Mouse (Mus musculus) myocyte (in vitro differentiated cells): Measurements from ENCODE around the gene Ddias. TPM values are rescaled to one million over a fixed set of nuclear protein-coding genes. Genes with fewer than 3 reads are reported as not detected.

Experiments
- H3K27me3 ChIP-seq: one replicate; pipeline ENCODE4 v1.6.1; 2011; ENCODE audit not compliant: control insufficient read depth, insufficient read depth, insufficient read length
- H3K36me3 ChIP-seq: one replicate; pipeline ENCODE4 v1.6.1; 2011; ENCODE audit not compliant: control insufficient read depth, insufficient read depth
- H3K4me2 ChIP-seq: one replicate; pipeline ENCODE4 v1.6.1; 2011; ENCODE audit warnings: low read depth, control low read depth
- H3K4me3 ChIP-seq: one replicate; pipeline ENCODE4 v1.5.1; 2011; ENCODE audit warnings: mild to moderate bottlenecking, control low read depth, moderate library complexity
- H3K79me2 ChIP-seq: one replicate; pipeline ENCODE4 v1.6.1; 2011; ENCODE audit not compliant: control insufficient read depth, insufficient read depth
- H3ac ChIP-seq: one replicate; pipeline ENCODE4 v1.6.1; 2011; ENCODE audit not compliant: control insufficient read depth, insufficient read length
- CEBPB ChIP-seq: IDR thresholded peaks from 2 replicates; pipeline ENCODE4 v1.6.1; 2011; ENCODE audit warnings: mild to moderate bottlenecking, moderate library complexity; ENCODE audit not compliant: poor library complexity, insufficient read depth, severe bottlenecking
- E2F4 ChIP-seq: IDR thresholded peaks from one replicate; pipeline ENCODE4 v1.6.1; 2011; ENCODE audit warnings: mild to moderate bottlenecking, control low read depth, moderate library complexity; ENCODE audit not compliant: insufficient read depth
- MAX ChIP-seq: IDR thresholded peaks from one replicate; pipeline ENCODE4 v1.6.1; 2011; ENCODE audit warnings: low read depth, mild to moderate bottlenecking, control low read depth
- MYOD1 ChIP-seq, 3 experiments: IDR thresholded peaks; one replicate each; pipeline ENCODE4 v1.6.1; 2011; ENCODE audit warnings: control low read depth in 2 of 3, low read depth in 2 of 3, mild to moderate bottlenecking in 2 of 3, moderate library complexity in 1 of 3; ENCODE audit not compliant: insufficient read length in 2 of 3, control insufficient read depth in 1 of 3
- MYOG ChIP-seq, 3 experiments: IDR thresholded peaks; one replicate each; pipeline ENCODE4 v1.6.1; 2011; ENCODE audit warnings: control low read depth in 2 of 3, low read depth in 2 of 3, mild to moderate bottlenecking in 2 of 3; ENCODE audit not compliant: insufficient read length in 2 of 3, control insufficient read depth in 1 of 3, insufficient read depth in 1 of 3
- POLR2A ChIP-seq: IDR thresholded peaks from one replicate; pipeline ENCODE4 v1.6.1; 2011; ENCODE audit warnings: low read depth, mild to moderate bottlenecking, control low read depth, moderate library complexity; ENCODE audit not compliant: insufficient read length
- POLR2AphosphoS2 ChIP-seq: IDR thresholded peaks from one replicate; pipeline ENCODE4 v1.6.1; 2011; ENCODE audit warnings: low read depth, control low read depth; ENCODE audit not compliant: insufficient read length
- REST ChIP-seq: IDR thresholded peaks from one replicate; pipeline ENCODE4 v1.6.1; 2011; ENCODE audit warnings: mild to moderate bottlenecking, control low read depth, moderate library complexity; ENCODE audit not compliant: insufficient read depth, insufficient read length
- SRF ChIP-seq: IDR thresholded peaks from one replicate; pipeline ENCODE4 v1.6.1; 2011; ENCODE audit warnings: low read depth; ENCODE audit not compliant: control insufficient read depth, insufficient read length
- TCF12 ChIP-seq: IDR thresholded peaks from one replicate; pipeline ENCODE4 v1.6.1; 2011; ENCODE audit warnings: mild to moderate bottlenecking, control low read depth; ENCODE audit not compliant: poor library complexity, insufficient read depth, severe bottlenecking
- TCF3 ChIP-seq: IDR thresholded peaks from one replicate; pipeline ENCODE4 v1.6.1; 2011; ENCODE audit warnings: low read depth, control low read depth; ENCODE audit not compliant: insufficient read length
- USF1 ChIP-seq: IDR thresholded peaks from one replicate; pipeline ENCODE4 v1.6.1; 2011; ENCODE audit warnings: low read depth, mild to moderate bottlenecking, control low read depth, moderate library complexity
- polyA plus RNA-seq: library from polyadenylated mRNA; unstranded; fragments of >200 nt; fragmentation: generic; extraction: Trizol; gene quantifications from one replicate; pipeline ENCODE4 v1.2.1, GENCODE M21; 2012; ENCODE audit warnings: missing spikeins

Gene Ddias
- polyA plus RNA-seq, 1 experiment: 2.0 TPM

- H3K79me2 ChIP-seq: no peaks in the 10 kb centered on the region
- peak overlapping the region; percentile 92 for H3K4me3 ChIP-seq
- H3ac ChIP-seq: no peak overlapping the region
- no peaks in the 10 kb centered on the region for H3K27me3 ChIP-seq
- H3K4me2 ChIP-seq: peak overlapping the region; percentile 86
- no peaks in the 10 kb centered on the region for H3K36me3 ChIP-seq
- TF ChIP-seq REST (no peak), POLR2AphosphoS2 (no peak), MYOD1 (IDR thresholded peaks at IDR 0.05; ENCODE audit: control insufficient read depth in 1 of 3, insufficient read length in 2 of 3, low read depth in 2 of 3) (no peak), CEBPB (no peak), MYOG (IDR thresholded peaks at IDR 0.05; ENCODE audit: control insufficient read depth in 1 of 3, insufficient read depth in 1 of 3, insufficient read length in 2 of 3, low read depth in 2 of 3) (no peak), SRF (no peak), USF1 (no peak), TCF12 (no peak), TCF3 (no peak), E2F4 (no peak)
Observed at GRCm38 (mm10) chr7:92876538-92876937, 2.5 kb upstream of the Ddias start.

- H3K79me2 ChIP-seq: no peaks in the 10 kb centered on the region
- no peaks in the 10 kb centered on the region for H3K27me3 ChIP-seq
- peak overlapping the region; percentile 86 for H3K4me2 ChIP-seq
- no peak overlapping the region for H3ac ChIP-seq
- H3K4me3 ChIP-seq: peak overlapping the region; percentile 92
- TF ChIP-seq E2F4 (no peak), TCF12 (no peak), TCF3 (no peak), MYOD1 (IDR thresholded peaks at IDR 0.05; ENCODE audit: control insufficient read depth in 1 of 3, insufficient read length in 2 of 3, low read depth in 2 of 3) (no peak), REST (no peak), POLR2A (no peak), USF1 (no peak), SRF (no peak), POLR2AphosphoS2 (no peak), CEBPB (no peak), MYOG (IDR thresholded peaks at IDR 0.05; ENCODE audit: control insufficient read depth in 1 of 3, insufficient read depth in 1 of 3, insufficient read length in 2 of 3, low read depth in 2 of 3) (no peak), MAX (no peak)
- H3K36me3 ChIP-seq: no peaks in the 10 kb centered on the region
Observed at GRCm38 (mm10) chr7:92876066-92876465, 2.0 kb upstream of the Ddias start.

GRCm38 (mm10) chr7:92874761-92875408, 838 bp upstream of the Ddias start:
- Histone ChIP-seq H3ac (peak overlapping the region; percentile 39), H3K27me3 (no peaks in the 10 kb centered on the region), H3K4me2 (peak overlapping the region; percentile 86), H3K36me3 (no peaks in the 10 kb centered on the region), H3K4me3 (peak overlapping the region; percentile 92), H3K79me2 (no peaks in the 10 kb centered on the region)
- TF ChIP-seq CEBPB (no peak), TCF3 (no peak), POLR2AphosphoS2 (peak; percentile 68), MYOG (IDR thresholded peaks at IDR 0.05; ENCODE audit: control insufficient read depth in 1 of 3, insufficient read depth in 1 of 3, insufficient read length in 2 of 3, low read depth in 2 of 3) (peak in 1 of 3 experiments; percentile 34), SRF (peak; percentile 54), TCF12 (no peak), USF1 (peak; percentile 81), MYOD1 (IDR thresholded peaks at IDR 0.05; ENCODE audit: control insufficient read depth in 1 of 3, insufficient read length in 2 of 3, low read depth in 2 of 3) (peak in 1 of 3 experiments; percentile 34), POLR2A (peak; percentile 82)

- no peaks in the 10 kb centered on the region for H3K79me2 ChIP-seq
- no peaks in the 10 kb centered on the region for H3K27me3 ChIP-seq
- H3K4me3 ChIP-seq: no peak overlapping the region
- H3ac ChIP-seq: no peak overlapping the region
- TF ChIP-seq E2F4: no peak
- H3K36me3 ChIP-seq: no peaks in the 10 kb centered on the region
- no peak overlapping the region for H3K4me2 ChIP-seq
Observed at GRCm38 (mm10) chr7:92871596-92871995, 2.5 kb downstream of the Ddias start.

- no peak overlapping the region for H3ac ChIP-seq
- H3K4me3 ChIP-seq: no peak overlapping the region
- H3K36me3 ChIP-seq: peaks cover 6% of the 10 kb centered on the region
- no peaks in the 10 kb centered on the region for H3K27me3 ChIP-seq
- H3K4me2 ChIP-seq: no peak overlapping the region
- no peaks in the 10 kb centered on the region for H3K79me2 ChIP-seq
- no peak for TF ChIP-seq MYOG (IDR thresholded peaks at IDR 0.05; ENCODE audit: control insufficient read depth in 1 of 3, insufficient read depth in 1 of 3, insufficient read length in 2 of 3, low read depth in 2 of 3)
- TF ChIP-seq USF1: no peak
- TF ChIP-seq POLR2AphosphoS2: no peak
- TF ChIP-seq MAX: no peak
- TF ChIP-seq MYOD1 (IDR thresholded peaks at IDR 0.05; ENCODE audit: control insufficient read depth in 1 of 3, insufficient read length in 2 of 3, low read depth in 2 of 3): no peak
- no peak for TF ChIP-seq E2F4
- no peak for TF ChIP-seq TCF3
- TF ChIP-seq POLR2A: no peak
- no peak for TF ChIP-seq REST
- no peak for TF ChIP-seq CEBPB
- TF ChIP-seq TCF12: no peak
- no peak for TF ChIP-seq SRF
Observed at GRCm38 (mm10) chr7:92870161-92870560, 3.9 kb downstream of the Ddias start.
